Mouse (Mus musculus) lung, postnatal 0 days (tissue): ENCODE measurements at regions not wholly inside any gene's neighbourhood (a gene's known extent, or its start where the extent isn't known, plus 50 kb on each side); places are given as distances from the start of the nearest gene placed in this dataset.

ENCODE experiments used
- CTCF ChIP-seq: IDR thresholded peaks from 2 replicates; pipeline ENCODE4 v1.5.1; 2016; ENCODE audit warnings: antibody characterized with exemption, mild to moderate bottlenecking
- EP300 ChIP-seq: IDR thresholded peaks from 2 replicates; pipeline ENCODE4 v1.6.1; 2016; ENCODE audit warnings: antibody characterized with exemption, mild to moderate bottlenecking, control low read depth

GRCm38 (mm10) chr2:71654817-71655503 is 90.5 kb upstream of the Itga6 start:
- TF ChIP-seq CTCF: no peak
- no peak for TF ChIP-seq EP300
